Mouse (Mus musculus) thymus, postnatal 14 days (tissue): ENCODE measurements around the gene Siglecf.
A peak's percentile ranks its signal among the peaks of the same experiment; 100 is the strongest.
"Not testable (repeated sequence)": the region's sequence is repeated elsewhere in the genome, so short reads cannot be mapped to it uniquely, and the experiment has no call there.

ENCODE experiments used
- DNase-seq: peaks from one replicate; pipeline ENCODE4 v3.0.0; 2021

Gene Siglecf

DNA sequence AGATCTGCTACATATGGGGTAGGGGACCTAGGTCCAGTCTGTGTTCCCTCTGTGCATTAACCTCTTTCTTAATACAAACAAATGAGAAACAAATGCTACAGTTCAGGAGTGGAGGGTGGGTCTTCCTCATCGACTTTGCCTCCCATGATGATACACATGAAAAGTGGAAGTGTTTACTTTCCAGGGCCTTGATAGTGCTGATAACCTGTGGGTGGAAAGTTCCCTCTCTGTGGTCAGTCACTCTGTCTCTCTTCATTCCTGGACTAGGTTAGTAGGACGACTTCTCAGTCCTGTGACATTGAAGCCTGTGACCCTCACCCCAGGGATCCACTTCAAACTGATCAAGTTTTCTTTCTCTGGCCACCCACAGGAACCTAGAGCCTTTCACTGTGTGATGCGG is at the start of gene Siglecf:
TSS of gene Siglecf (plus strand) at position 188 of the 400 bp plus-strand sequence.
- no peak for DNase-seq

DNA sequence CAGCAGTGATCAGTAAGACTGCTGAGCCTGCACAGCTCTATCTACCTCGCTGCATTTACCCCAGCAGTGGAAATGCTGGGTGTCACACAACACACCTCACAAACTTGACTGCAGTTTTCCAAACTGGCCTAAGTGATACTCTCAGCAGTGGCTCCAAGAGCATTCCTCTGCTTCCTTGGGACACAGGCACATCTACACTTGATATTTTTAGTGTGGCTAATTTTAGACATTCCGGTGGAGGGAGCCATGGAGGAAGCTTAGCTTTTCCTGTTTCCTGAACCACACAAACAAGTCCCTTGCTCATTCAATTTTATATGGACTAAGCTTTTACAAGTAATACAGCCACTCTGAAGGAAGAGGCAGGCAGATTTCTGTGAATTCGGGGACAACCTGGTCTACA is 45.9 kb upstream of the Siglecf start:
- no peak for DNase-seq

DNA sequence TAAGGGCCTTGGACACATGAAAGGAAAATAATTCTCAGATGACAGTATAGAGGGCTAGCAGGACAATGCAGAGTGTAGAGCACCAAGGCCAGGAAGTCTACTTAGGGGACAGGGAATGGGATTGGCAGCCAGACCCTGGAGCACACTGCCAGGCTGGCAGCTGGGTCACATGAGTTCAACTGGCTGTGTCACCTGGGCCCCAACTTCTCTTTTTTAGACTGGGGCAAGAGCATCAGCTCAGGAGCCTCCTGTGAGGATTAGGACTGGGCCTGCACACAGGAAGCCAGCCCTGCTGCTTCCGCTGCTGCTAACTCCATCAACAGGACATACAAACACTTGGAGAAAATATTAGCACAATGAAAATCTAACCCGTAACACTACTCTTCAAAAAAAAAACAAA is 42.1 kb upstream of the Siglecf start:
- no peak for DNase-seq

DNA sequence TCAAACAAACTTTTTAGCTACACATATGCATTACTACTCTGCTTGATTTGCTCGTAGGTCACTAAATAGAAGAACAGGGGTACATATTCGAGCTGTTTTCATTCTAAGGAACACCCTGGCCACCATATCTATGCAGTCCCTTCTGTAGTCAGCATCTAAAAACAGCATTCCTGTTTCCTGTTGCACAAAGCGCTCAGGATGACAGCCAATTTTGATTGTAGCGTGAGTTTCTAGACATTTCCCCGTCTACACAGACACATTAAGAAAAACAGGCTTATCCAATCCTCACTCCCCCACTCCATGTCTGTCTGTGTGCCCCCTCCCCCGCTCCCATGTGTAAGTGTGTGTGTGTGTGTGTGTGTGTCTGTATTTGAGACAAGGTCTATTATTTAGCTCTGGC is 39.5 kb upstream of the Siglecf start:
- DNase-seq, result no peak

DNA sequence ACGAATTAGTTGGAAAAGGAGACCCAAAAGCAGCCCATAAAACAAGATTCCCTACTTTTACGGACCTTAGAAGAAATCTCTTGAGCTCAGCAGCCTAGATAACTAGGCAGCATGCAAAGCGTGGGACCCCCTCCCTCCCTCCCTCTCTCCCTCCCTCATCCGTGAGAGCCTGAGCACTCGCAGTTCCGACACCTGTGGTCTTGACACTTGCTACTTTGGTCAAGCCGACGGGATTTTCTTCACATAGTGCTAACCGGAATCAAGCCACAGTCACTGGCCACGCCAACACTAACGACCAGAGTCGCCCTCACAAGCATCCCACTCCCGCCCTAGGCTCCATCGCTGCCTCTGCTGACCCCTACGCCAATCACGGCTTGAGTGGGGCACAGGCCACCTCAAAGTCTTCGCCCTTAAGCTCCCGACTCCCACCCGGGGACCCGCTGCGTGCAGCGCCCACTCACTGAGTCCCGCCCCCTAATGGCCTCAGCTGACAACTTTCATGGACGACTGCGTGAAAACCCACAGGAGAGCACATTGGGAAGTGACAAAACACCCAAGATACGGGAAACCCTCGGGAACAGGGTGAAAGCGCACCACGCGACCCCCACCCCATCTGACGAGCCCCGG is 38.6 kb upstream of the Siglecf start:
- DNase-seq, result no peak

DNA sequence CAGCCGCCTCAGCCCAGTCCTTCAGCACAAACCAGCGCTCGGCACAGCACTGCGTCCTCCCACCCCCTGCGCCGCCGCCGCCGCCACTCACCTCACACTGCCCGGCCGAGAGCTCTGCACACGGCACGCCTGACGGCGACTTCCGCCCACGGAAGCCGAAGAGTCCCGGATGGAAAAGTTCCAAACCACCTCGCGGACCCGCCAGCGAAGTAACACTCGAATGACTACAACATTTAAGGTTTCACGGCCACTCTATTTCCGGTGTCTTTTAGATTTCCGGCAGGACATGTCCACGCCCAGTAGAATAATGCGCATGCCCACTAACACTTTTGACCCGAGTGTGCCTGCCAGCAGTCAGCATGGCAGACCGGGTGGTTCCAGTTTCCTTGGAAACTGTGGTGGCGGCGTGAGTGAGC is 38.1 kb upstream of the Siglecf start, which contains the start of gene Zfp715:
TSS of gene Zfp715 (minus strand) at position 282 of the 416 bp plus-strand sequence.
- peak; percentile 84 for DNase-seq

DNA sequence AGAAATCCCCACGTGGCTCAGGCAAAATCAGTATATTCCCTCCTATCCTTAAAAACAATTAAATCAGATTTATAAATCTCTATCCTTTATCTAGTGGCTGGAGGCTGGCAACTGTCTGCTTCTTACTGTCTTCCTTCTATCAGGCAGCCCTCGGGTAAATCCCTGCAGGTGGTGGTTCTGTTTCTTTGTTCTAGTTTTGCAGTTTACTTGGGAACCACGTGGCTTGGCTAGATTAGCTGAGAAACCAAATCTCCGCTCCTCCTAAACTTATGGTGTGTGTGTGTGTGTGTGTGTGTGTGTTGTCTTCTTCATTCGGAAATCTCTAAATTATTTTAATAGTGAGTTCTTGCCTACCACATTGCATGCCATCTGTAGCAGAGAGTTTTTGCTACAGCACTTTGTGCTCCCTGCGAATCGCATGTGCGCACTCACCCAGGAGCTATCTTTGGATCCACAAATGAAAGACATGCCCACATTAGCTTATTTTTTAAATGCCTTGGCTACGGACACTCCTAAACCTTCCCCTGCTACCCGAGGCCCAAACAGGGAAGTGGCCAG is 24.8 kb upstream of the Siglecf start:
- no peak for DNase-seq

DNA sequence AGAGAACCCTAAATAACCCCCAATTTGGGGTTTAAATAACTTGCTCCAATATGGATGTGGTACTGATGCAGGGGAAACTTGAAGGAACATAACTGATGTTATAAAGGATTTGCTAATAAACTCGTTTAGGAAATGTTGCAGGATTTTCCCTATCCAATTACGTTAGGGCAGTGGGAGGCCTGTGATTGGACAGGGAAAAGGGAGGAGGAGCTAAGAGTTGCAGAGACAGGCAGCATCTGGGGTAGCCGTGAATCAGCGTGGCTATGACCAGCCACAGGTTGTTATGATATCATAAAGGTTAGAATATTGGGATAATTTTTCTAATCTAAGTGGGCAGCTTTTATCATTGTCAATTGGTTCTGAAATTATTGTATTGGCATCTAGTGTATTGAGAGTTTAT is 23.0 kb upstream of the Siglecf start:
- no peak for DNase-seq

DNA sequence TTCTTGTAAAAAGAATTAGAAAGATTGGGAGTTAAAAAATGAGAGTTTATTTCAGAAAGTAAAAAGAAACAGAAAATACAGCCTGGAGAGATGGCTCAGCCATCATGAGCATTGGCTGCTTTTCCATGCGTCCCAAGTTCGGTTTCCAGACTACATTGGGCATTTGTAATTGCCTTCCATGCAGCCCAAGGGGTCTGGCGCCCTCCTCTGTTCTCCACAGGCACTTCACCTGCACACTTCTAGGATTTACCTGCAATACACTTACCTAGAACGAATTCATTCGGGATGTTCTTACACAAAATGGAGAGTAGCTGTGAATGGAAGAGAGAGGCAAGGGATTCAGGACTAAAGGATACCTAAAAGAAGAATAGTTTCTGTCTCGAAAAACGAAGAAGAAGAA is 17.9 kb upstream of the Siglecf start:
- DNase-seq, result no peak

DNA sequence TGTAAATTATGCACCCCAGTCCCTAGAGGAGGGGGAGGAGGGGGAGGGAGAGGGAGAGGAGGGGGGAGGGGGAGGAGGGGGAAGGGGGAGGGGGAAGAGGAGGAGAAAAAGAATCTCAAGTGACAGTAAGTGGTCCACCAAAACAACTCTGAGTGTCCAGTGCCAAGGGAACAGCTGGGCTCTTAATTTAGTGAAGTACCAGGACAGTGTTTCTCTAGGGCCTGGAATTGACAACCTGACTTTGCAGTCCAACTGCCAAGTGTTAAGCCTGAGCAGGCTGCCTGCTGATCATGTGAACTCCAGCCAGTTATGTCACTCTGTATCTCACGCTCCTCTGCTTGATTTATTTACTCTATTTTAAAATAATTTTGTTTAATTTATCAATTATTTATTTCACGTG is 17.2 kb upstream of the Siglecf start:
- no peak for DNase-seq

DNA sequence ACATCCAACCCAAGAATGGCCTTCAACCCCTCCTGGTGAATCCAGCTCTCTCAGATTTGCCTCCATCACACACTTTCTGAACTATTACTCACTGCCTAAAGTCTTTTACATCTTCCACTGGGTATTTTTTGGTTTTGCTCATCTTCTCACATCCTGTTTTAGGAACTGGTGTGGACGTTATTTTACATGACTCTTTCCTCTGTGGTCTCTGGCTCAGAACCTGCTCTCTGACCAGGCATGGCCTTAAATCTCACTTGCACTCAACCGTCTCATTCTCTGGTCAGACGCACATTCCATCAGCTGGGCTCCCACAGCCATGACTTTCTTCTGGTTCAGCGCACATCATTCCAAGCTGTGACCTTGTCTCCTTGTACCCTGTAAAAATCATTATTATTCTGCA is 10.4 kb upstream of the Siglecf start:
- DNase-seq, result no peak

DNA sequence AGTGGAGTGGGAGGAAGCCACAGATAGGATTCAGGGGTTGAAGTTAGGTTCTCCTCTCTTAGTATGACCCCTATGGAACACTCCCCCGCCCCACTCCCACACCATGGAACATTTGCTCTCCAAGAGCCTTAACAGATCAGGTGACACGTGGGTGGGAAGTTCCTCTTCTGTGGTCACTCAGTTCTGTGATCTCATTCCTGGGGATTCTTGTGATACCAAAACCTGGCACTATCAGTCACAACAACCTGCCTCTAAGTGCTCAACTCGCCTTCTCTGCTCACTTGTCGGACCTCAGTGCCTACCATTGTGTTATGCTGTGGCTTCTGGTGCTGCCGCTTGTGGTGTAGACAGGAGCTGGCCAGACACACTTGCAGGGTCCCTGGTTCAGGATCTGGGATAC is 8.0 kb upstream of the Siglecf start:
- no peak for DNase-seq

DNA sequence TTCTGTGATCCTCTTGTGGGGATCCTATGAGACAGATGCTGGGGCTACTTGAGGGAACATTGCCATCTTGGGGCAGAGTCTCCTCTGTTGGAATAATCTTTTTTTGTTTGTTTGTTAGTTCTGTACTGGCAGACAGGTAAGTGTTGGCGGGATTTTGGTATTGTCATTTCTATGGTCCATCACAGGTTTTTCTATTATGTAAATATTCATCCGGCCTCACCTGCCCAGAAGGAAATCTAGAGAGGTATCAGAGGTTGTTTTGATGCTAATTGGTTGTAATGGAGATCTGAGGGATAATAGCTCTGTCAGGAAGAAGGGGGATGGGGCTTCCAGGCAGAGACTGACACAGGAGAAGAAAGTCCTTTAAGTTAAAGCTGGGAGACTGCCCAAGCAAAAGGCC is 7.1 kb upstream of the Siglecf start:
- DNase-seq, result no peak

DNA sequence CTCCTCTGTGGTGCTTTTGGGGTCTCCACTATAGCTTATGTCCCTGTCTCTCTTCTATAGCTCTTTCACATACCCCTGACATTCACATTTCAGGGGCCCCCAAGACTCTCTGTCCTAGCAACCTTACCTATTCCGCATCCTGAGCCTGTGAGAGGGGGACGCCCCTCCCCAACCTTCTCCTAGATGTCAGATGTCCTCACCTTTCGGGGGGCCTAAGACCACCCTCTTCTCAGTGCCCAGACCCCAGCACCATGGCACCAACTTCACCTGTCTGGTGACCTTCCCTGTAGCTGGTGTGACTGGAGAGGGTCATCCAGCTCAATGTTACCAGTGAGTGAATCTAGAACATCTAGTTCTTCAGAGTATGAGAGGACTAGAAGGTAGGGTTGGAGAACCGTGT is 6.7 kb upstream of the Siglecf start:
- no peak for DNase-seq

DNA sequence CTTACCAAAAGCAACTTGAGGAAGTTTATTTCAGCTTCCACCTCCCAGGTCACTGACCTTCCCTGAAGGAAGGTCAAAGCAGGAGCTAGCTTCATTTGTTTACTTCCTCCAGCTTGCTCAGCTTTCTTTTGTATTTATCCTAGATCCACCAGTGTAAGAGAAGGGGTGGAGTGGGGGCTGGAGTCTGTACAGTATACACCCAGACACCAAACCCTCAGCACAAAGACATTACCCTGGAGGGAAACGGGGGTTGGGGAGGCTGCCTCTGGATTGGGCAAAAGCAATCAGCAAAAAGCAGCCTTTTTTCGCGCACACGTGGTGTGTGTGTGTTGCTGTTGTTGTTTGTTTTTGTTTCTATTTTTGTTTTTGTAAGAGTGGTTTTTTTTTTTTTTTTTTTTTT is 5.0 kb upstream of the Siglecf start:
- no peak for DNase-seq

DNA sequence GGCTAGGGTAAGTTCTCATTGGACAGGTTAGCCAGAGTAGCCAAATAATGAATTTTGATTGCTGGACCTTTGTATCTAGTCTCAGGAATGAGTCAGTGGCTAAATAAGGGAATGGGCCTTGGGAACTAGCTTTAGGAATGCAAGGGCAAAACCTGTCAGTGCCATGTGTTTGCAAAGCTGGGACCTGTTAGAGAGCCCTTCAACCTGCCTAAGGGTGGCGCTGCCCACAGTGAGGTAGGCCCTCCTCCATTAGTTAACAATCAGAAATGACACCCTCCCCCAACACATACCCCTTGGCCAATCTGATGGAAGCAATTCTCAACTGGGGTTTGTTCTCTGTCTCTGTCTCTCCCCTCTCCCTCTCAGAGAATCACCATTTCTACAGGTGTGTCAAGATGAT is 4.6 kb upstream of the Siglecf start:
- no peak for DNase-seq

DNA sequence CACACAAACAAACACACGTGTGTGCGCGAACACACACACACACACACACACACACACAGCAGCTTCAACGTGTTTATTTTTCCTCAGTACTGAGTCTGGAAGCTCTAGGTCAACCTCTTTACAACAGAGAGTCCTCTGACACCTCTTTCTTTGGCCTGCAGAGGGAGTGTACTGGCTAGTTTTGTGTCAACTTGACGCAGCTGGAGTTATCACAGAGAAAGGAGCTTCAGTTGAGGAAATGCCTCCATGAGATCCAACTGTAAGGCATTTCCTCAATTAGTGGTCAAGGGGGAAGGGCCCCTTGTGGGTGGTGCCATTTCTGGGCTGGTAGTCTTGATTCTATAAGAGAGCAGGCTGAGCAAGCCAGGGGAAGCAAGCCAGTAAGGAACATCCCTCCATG is 1.5 kb upstream of the Siglecf start:
- DNase-seq, result not testable (repeated sequence)

DNA sequence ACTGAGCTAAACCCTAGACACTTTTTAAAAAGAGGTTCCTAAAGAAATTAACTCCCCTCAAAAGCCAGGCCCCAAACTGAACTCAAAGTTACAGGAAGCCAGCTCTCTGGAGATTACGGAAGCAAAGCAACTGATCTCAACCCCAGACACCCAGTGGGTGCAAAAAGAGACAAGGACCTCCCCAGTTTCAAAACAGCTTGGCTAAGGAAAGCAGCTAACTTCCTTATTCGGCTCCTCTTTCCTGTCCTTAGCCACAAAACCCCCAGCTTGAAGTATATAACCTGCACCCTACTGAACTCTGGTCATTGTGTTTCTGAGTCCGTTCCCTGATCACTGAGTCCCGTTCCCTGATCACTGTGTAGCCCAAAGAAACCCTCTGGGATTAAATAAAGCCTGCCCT is 2.0 kb downstream of the Siglecf start:
- no peak for DNase-seq

DNA sequence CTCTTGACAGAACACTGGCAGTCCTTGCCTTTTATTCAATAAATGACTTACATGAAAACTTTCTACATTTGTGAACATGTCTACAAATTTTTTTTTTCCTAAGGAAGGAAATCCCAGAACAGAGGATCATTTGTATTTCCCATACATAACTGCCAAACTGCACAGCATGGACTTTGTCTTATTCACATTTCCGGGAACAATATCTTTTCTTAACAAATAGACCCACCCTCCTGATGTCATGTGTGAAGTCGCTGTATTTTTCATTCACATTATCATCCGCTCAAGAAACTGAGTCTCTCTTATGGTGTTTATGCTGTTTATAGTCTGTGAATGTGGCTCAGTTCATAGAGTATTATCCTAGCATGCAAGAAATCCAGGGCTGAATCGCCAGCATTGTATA is 2.6 kb downstream of the Siglecf start:
- no peak for DNase-seq

DNA sequence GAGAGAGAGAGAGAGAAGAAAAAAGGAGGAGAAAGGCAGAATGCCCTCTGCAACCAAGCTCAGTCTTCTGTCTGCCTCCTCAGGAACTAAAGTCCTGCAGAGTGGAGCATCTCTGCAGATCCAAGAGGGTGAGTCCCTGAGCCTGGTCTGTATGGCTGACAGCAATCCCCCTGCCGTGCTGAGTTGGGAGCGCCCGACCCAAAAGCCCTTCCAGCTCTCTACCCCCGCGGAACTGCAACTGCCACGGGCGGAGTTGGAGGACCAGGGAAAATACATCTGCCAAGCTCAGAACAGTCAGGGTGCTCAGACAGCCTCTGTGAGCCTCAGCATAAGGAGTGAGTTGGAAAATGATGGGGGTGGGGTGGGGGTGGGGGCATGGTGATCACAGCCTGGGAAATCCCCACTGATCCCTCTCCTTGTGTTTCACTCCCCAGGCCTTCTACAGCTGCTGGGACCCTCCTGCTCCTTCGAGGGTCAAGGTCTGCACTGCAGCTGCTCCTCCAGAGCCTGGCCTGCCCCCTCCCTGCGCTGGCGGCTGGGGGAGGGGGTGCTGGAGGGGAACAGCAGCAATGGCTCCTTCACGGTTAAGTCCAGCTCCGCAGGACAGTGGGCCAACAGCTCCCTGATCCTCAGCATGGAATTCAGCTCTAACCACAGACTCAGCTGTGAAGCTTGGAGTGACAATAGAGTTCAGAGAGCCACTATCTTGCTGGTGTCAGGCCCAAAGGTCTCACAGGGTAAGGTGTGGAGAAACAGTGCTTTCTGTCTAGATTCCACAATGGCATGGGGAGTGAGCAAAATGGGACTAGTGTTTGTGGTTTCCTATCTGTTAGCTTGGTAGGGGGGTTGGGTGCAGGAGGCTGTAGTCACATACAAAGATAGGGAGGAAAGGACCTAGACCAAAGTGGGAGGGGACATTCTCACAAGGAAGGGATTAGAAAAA is 4.0 kb downstream of the Siglecf start:
- no peak for DNase-seq

DNA sequence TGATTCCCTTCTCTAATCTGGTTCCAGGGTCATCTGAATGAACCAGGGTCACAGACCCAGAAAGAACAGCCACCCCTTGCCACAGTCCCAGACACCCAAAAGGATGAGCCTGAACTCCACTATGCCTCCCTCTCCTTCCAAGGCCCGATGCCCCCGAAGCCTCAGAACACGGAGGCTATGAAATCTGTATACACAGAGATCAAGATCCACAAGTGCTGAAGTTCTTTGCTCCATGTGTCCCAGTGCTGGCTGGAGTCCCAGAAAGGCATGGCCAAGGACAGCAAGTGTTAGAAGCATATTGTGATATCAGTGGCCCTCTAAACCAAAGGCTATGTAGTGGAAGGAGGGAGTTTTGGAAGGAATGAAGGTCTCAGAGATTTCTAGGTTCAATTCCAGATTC is 7.4 kb downstream of the Siglecf start:
- no peak for DNase-seq

DNA sequence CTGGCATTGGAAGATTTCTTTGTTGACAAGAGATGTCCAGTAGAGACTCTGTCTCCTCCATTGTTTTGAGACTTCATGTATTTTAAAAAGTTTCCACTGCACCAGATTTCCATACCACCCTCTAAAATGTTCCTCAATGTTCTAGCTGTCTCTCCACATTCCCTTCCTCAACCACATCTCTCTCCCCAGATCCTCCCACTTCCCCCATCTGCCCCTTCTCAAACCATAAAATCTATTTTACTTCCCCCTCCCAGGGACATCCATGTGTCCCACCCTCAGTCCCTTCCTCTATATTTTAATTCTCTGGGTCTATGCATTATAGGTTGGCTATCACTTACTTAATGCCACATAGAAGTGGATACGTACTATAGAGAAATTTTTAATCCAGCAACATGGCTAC is 10.3 kb downstream of the Siglecf start:
- no peak for DNase-seq

DNA sequence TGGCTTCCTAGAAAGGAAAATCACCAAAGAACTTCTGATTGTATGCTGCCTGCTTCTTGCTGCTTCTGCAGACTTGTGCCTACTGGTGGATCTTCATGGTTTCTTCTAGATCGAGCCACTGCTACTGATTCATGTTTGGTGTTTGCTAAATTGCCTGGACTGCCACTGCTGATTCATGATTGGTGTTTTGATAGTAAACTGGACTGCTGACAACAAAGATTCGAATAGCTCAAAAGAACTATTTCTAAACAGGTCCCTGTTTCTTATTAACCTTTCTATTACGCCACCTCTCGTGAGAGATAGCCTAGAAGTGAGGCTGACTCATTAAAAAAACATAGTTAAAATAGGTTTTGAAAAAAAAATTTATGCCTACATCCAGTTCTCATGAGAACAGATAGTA is 10.9 kb downstream of the Siglecf start:
- DNase-seq, result no peak

DNA sequence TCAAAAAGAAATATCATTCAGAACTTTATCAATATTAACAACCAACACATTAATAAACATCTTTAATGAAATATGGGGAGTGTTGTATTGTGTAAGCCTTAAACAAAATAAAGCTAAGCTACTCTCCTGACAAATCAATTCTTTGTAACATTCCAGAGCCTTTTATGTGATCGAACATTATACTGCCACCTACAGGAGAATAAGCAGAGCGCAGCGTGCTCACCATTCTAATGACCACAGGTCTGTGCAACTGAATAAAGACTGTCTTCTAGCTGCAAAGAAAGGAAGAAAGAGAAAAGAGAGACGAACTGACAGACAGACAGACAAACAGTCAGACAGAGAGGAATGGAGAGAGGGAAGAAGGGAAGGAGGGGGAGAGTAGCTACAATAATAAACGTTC is 27.1 kb downstream of the Siglecf start:
- peak; percentile 5 for DNase-seq
